In genomic region chr14:73105407-73106185, GRCm38 (mm10) we compare ENCODE assay signal across 8 mouse cellular contexts. TPM values are rescaled to one million over a fixed set of nuclear protein-coding genes. Genes with fewer than 3 reads are reported as not detected.
DNase-seq lines count a peak whose midpoint lies in the region; ATAC-seq and TF ChIP-seq lines count a peak whose summit lies in the region.

No protein-coding gene starts in this region.

- H3K27me3 ChIP-seq in intestine, postnatal 0 days (replicated peaks; ENCODE audit: control insufficient read depth, insufficient read depth, low read length) = no peaks in the 10 kb centered on the region
- H3K27me3 ChIP-seq in intestine, embryonic 16.5 days (replicated peaks; ENCODE audit: control insufficient read depth, insufficient read depth, low read length) = no peaks in the 10 kb centered on the region
- no peaks in the 10 kb centered on the region for H3K27me3 ChIP-seq in liver, embryonic 11.5 days (replicated peaks; ENCODE audit: control insufficient read depth, insufficient read depth, low read length)
- H3K27me3 ChIP-seq in splenic B cell, adult 2 months (ENCODE audit: control insufficient read depth, insufficient read depth, low read length, poor library complexity, severe bottlenecking) = no peaks in the 10 kb centered on the region
- 0 out of 2 replicates have a peak, but pooled peaks cover 11% of the 10 kb centered on the region for H3K27me3 ChIP-seq in kidney, embryonic 15.5 days

- TF ChIP-seq CTCF in intestine, postnatal 0 days (IDR thresholded peaks at IDR 0.05; ENCODE audit: low read depth) = no peak

- ATAC-seq in intestine, postnatal 0 days = no peak
- ATAC-seq in intestine, embryonic 16.5 days = no peak
- no peak for ATAC-seq in liver, embryonic 11.5 days (replicated peaks; ENCODE audit: low FRiP score)
- ATAC-seq in kidney, embryonic 15.5 days (replicated peaks; ENCODE audit: low FRiP score) = no peak

- no peak overlapping the region for H3K4me2 ChIP-seq in intestine, postnatal 0 days (replicated peaks; ENCODE audit: low read depth)
- H3K4me2 ChIP-seq in intestine, embryonic 16.5 days (ENCODE audit: low read depth, low read length) = no peak overlapping the region
- H3K4me2 ChIP-seq in liver, embryonic 11.5 days = peak overlapping the region; percentile 17; the same call in 1 of the 2 replicates
- H3K4me2 ChIP-seq in kidney, embryonic 15.5 days = no peak overlapping the region

- peak overlapping the region; percentile 60; the same call in 1 of the 2 replicates for H3K27ac ChIP-seq in intestine, postnatal 0 days (ENCODE audit: low read depth, low read length)
- H3K27ac ChIP-seq in intestine, embryonic 16.5 days (ENCODE audit: low read length) = no peak overlapping the region
- no peak overlapping the region for H3K27ac ChIP-seq in liver, embryonic 11.5 days (ENCODE audit: low read depth, low read length)
- no peak overlapping the region for H3K27ac ChIP-seq in kidney, embryonic 15.5 days

- no peaks in the 10 kb centered on the region for H3K36me3 ChIP-seq in intestine, postnatal 0 days (ENCODE audit: control insufficient read depth, insufficient read depth)
- no peaks in the 10 kb centered on the region for H3K36me3 ChIP-seq in intestine, embryonic 16.5 days (ENCODE audit: control insufficient read depth, insufficient read depth, low read length)
- H3K36me3 ChIP-seq in liver, embryonic 11.5 days (ENCODE audit: control insufficient read depth, insufficient read depth, low read length) = no peaks in the 10 kb centered on the region
- no peaks in the 10 kb centered on the region for H3K36me3 ChIP-seq in splenic B cell, adult 2 months (ENCODE audit: control insufficient read depth, insufficient read depth, low read length, poor library complexity, severe bottlenecking)
- H3K36me3 ChIP-seq in kidney, embryonic 15.5 days = no peaks in the 10 kb centered on the region

- H3K9me3 ChIP-seq in intestine, postnatal 0 days (ENCODE audit: control insufficient read depth) = no peaks in the 10 kb centered on the region
- no peaks in the 10 kb centered on the region for H3K9me3 ChIP-seq in intestine, embryonic 16.5 days (ENCODE audit: control insufficient read depth, low read length)
- H3K9me3 ChIP-seq in liver, embryonic 11.5 days (ENCODE audit: control insufficient read depth, low read length) = no peaks in the 10 kb centered on the region
- H3K9me3 ChIP-seq in kidney, embryonic 15.5 days (replicated peaks) = no peaks in the 10 kb centered on the region

- 50% methylated on average over 11 of the region's 11 CpGs for WGBS in intestine, postnatal 0 days
- 44% methylated on average over 11 of the region's 11 CpGs for WGBS in intestine, embryonic 16.5 days
- WGBS in liver, embryonic 11.5 days = 43% methylated on average over 11 of the region's 11 CpGs
- WGBS in kidney, embryonic 15.5 days = 75% methylated on average over 11 of the region's 11 CpGs

- peaks cover 22% of the 10 kb centered on the region; the same call in 1 of the 2 replicates for H3K4me1 ChIP-seq in intestine, postnatal 0 days (replicated peaks; ENCODE audit: control insufficient read depth, insufficient read depth, low read length)
- H3K4me1 ChIP-seq in intestine, embryonic 16.5 days (ENCODE audit: control insufficient read depth, insufficient read depth, low read length) = peaks cover 10% of the 10 kb centered on the region; the same call in 1 of the 2 replicates
- no peaks in the 10 kb centered on the region for H3K4me1 ChIP-seq in liver, embryonic 11.5 days (replicated peaks; ENCODE audit: control insufficient read depth, insufficient read depth, low read length)
- H3K4me1 ChIP-seq in kidney, embryonic 15.5 days = peaks cover 16% of the 10 kb centered on the region

- no peak overlapping the region for H3K9ac ChIP-seq in intestine, postnatal 0 days (ENCODE audit: low read depth, low read length)
- no peak overlapping the region for H3K9ac ChIP-seq in intestine, embryonic 16.5 days (ENCODE audit: low read depth, low read length)
- no peak overlapping the region for H3K9ac ChIP-seq in liver, embryonic 11.5 days (ENCODE audit: low read depth, low read length)
- no peak overlapping the region for H3K9ac ChIP-seq in kidney, embryonic 15.5 days

- H3K4me3 ChIP-seq in intestine, postnatal 0 days (ENCODE audit: low read depth, low read length) = no peak overlapping the region
- no peak overlapping the region for H3K4me3 ChIP-seq in intestine, embryonic 16.5 days (ENCODE audit: low read length)
- H3K4me3 ChIP-seq in liver, embryonic 11.5 days (ENCODE audit: low read depth, low read length) = no peak overlapping the region
- H3K4me3 ChIP-seq in kidney, embryonic 15.5 days (replicated peaks) = no peak overlapping the region

- peak; percentile 58 for DNase-seq in embryo, embryonic 10 days (ENCODE audit: low spot score)
- DNase-seq in liver, embryonic 11.5 days (ENCODE audit: low spot score) = peak; percentile 31
- peak; percentile 64 for DNase-seq in splenic B cell, adult 2 months (ENCODE audit: low read depth, low spot score)
- DNase-seq in urinary bladder, adult 2 months (ENCODE audit: low spot score) = no peak
- no peak for DNase-seq in cerebellum, adult 9-11 months

RNA-seq across cellular contexts. Expression of gene Rcbtb2, which starts 17.2 kb away (rescaled TPM):
- polyA plus RNA-seq in intestine, postnatal 0 days (2015; fragmentation: Nextera tagmentation; extraction: Ambion mirVana) = 31.8 and 32.2 TPM in 2 replicates
- polyA plus RNA-seq in intestine, embryonic 16.5 days (2015; fragmentation: Nextera tagmentation; extraction: Ambion mirVana) = 55.5 and 62.2 TPM in 2 replicates
- 56.3 and 56.9 TPM in 2 replicates for polyA plus RNA-seq in liver, embryonic 11.5 days (2014; fragmentation: Nextera tagmentation; extraction: Ambion mirVana)
- 41.3 and 47.1 TPM in 2 replicates for polyA plus RNA-seq in urinary bladder, adult 2 months (2012; rRNA removed)
- polyA plus RNA-seq in kidney, embryonic 15.5 days (2015; fragmentation: Nextera tagmentation; extraction: Ambion mirVana) = 128 and 131 TPM in 2 replicates

RNA-seq across cellular contexts. Expression of gene Cysltr2, which starts 56.7 kb away (rescaled TPM):
- polyA plus RNA-seq in intestine, postnatal 0 days (2015; fragmentation: Nextera tagmentation; extraction: Ambion mirVana) = 0.30 and 0.41 TPM in 2 replicates
- 0.16 and 0.20 TPM in 2 replicates for polyA plus RNA-seq in intestine, embryonic 16.5 days (2015; fragmentation: Nextera tagmentation; extraction: Ambion mirVana)
- 0.18 and 0.49 TPM in 2 replicates for polyA plus RNA-seq in liver, embryonic 11.5 days (2014; fragmentation: Nextera tagmentation; extraction: Ambion mirVana)
- polyA plus RNA-seq in urinary bladder, adult 2 months (2012; rRNA removed) = 1.7 and 2.2 TPM in 2 replicates
- 0.17 and 0.64 TPM in 2 replicates for polyA plus RNA-seq in kidney, embryonic 15.5 days (2015; fragmentation: Nextera tagmentation; extraction: Ambion mirVana)

Comparison
In these comparisons a context has a peak if more than half of its experiments do, and no peak if none do; other contexts are left out.
1. DNase-seq: peak in embryo, embryonic 10 days (single experiment), liver, embryonic 11.5 days (single experiment) and splenic B cell, adult 2 months (single experiment); none in urinary bladder, adult 2 months (single experiment) and cerebellum, adult 9-11 months (single experiment).